Mouse (Mus musculus): ENCODE data around the gene Mfap2.

- TF ChIP-seq POLR2A (IDR thresholded peaks at IDR 0.05; ENCODE audit: low read depth, low read length) (no peak), CTCF (IDR thresholded peaks at IDR 0.05; ENCODE audit: borderline replicate concordance, insufficient read depth, low read length) (no peak)
Observed at GRCm38 (mm10) chr4:141033606-141034549, 23.7 kb downstream of the Mfap2 start.

Data from embryonic fibroblast, embryonic 13.5 days (primary cell).